Mouse (Mus musculus) hindbrain, embryonic 16.5 days (tissue): ENCODE results near the gene Emilin3. TPM values are rescaled to one million over a fixed set of nuclear protein-coding genes. Genes with fewer than 3 reads are reported as not detected.
A peak's percentile ranks its signal among the peaks of the same experiment; 100 is the strongest.

Experiments
- ATAC-seq: fragments of 200-750 bp; cut with Nextera tagmentation; 2 replicates; pipeline ENCODE4 v1.8.0; 2017; ENCODE audit warnings: moderate TSS enrichment, moderate library complexity
- H3K27ac ChIP-seq: fragments of 300-500 bp; sonication (generic); 2 replicates; pipeline ENCODE4 v1.5.1; 2014; ENCODE audit warnings: low read depth, mild to moderate bottlenecking, control low read depth, low read length, moderate library complexity
- H3K27me3 ChIP-seq: fragments of 300-500 bp; sonication (generic); replicated peaks from 2 replicates; pipeline ENCODE4 v1.6.1; 2014; ENCODE audit warnings: low read length; ENCODE audit not compliant: control insufficient read depth, insufficient read depth
- H3K36me3 ChIP-seq: fragments of 300-500 bp; sonication (generic); 2 replicates; pipeline ENCODE4 v1.6.1; 2014; ENCODE audit warnings: mild to moderate bottlenecking, low read length, moderate library complexity, mixed read lengths; ENCODE audit not compliant: control insufficient read depth, insufficient read depth
- H3K4me1 ChIP-seq: fragments of 300-500 bp; sonication (generic); 2 replicates; pipeline ENCODE4 v1.6.1; 2014; ENCODE audit warnings: low read depth, low read length; ENCODE audit not compliant: control insufficient read depth, insufficient read depth
- H3K4me2 ChIP-seq: fragments of 300-500 bp; sonication (generic); 2 replicates; pipeline ENCODE4 v1.6.1; 2014; ENCODE audit warnings: mild to moderate bottlenecking, low read length, control low read depth, moderate library complexity
- H3K4me3 ChIP-seq: fragments of 300-500 bp; sonication (generic); 2 replicates; pipeline ENCODE4 v1.5.1; 2014; ENCODE audit warnings: mild to moderate bottlenecking, low read length, control low read depth, moderate library complexity
- H3K9ac ChIP-seq: fragments of 300-500 bp; sonication (generic); 2 replicates; pipeline ENCODE4 v1.6.1; 2014; ENCODE audit warnings: low read depth, mild to moderate bottlenecking, control low read depth, low read length, moderate library complexity
- H3K9me3 ChIP-seq: fragments of 300-500 bp; sonication (generic); 2 replicates; pipeline ENCODE4 v1.6.1; 2014; ENCODE audit warnings: mild to moderate bottlenecking, low read length, moderate library complexity; ENCODE audit not compliant: control insufficient read depth
- WGBS: fragments of 180-500 bp; shearing (Covaris S2); extraction: QIAGEN DNeasy Blood & Tissue Kit; methylation state at CpG from one replicate; pipeline ENCODE4 v1.1.7; 2014; 5-methylcytosine and 5-hydroxymethylcytosine counted together
- polyA plus RNA-seq: library from polyadenylated mRNA; unstranded; fragments of >200 nt; fragmentation: Nextera tagmentation; extraction: Ambion mirVana; gene quantifications from 2 replicates; pipeline ENCODE4 v1.2.1, GENCODE M21; 2015

The Emilin3 gene
- polyA plus RNA-seq, 1 experiment from 2014 or later, result 0.70 TPM

DNA sequence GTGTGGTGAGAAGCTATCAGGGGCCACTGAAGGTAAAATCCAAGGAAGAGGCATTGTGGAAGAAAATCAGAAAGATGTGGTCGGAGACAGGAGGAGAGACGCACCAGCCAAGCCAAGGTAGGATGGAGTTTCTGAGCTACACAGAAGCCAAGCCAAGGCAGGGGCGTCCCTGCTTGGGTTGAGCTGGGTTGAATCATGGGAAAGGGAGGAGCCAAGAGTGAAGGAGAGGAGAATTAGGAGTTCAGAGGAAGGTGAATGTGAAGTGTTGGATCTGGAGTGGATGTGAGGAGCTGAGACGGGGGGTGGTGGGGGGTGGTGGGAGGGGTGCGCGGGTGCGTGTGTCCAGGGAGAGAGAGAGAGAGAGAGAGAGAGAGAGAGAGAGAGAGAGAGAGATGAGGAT, 9.2 kb upstream of the Emilin3 start:
- H3K36me3 ChIP-seq, result no peaks in the 10 kb centered on the region
- H3K4me3 ChIP-seq, result no peak overlapping the region
- 77% methylated on average over 7 of the region's 7 CpGs for WGBS
- no peak overlapping the region for H3K4me2 ChIP-seq
- no peaks in the 10 kb centered on the region for H3K27me3 ChIP-seq
- no peak overlapping the region for H3K9ac ChIP-seq
- ATAC-seq, result no peak
- H3K9me3 ChIP-seq, result no peaks in the 10 kb centered on the region
- H3K4me1 ChIP-seq, result no peaks in the 10 kb centered on the region
- H3K27ac ChIP-seq, result no peak overlapping the region

GRCm38 (mm10) chr2:160918930-160919215, 6.7 kb upstream of the Emilin3 start:
- no peak for ATAC-seq
- H3K36me3 ChIP-seq, result no peaks in the 10 kb centered on the region
- H3K27ac ChIP-seq, result no peak overlapping the region
- no peak overlapping the region for H3K4me3 ChIP-seq
- WGBS, result 82% methylated on average over 2 of the region's 2 CpGs
- H3K4me1 ChIP-seq, result no peaks in the 10 kb centered on the region
- no peaks in the 10 kb centered on the region for H3K27me3 ChIP-seq
- no peak overlapping the region for H3K9ac ChIP-seq
- H3K9me3 ChIP-seq, result no peaks in the 10 kb centered on the region
- H3K4me2 ChIP-seq, result no peak overlapping the region

DNA sequence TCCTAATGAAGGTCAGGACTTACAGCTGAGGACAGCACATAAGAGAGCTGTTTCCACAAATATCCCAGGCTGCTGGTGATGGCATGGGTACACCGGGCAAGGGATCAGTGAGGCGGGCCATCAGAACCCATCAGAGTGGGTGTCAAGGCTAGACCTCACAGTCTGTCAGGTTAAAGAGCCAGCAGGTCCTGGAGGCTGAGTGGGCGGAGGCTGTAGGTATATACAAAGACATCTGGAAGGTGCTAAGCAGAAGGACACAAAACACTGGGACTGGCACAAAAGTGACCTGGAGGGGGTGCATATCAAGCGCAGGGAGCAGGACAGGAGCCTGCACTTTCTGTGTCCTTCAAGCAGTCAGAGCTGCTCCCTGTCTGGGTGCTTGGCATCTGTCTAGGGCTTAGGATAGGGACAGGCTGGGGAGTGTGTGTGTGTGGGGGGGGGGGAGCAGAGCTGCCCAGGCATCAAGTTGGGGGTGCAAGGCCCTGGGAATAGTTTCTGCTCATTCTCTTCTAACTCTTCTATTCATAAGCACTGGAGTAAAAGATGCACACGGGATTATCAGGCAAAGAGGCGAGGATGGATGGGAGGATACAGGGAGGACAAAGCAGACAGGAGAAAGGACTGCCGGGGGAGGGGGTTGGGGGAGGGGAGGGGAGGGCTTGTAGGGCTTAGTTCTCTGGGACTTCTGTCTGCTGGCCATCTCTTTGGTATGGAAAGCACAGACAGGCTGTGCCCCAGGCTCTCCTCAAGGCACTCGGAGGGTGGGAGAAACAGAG, 6.2 kb upstream of the Emilin3 start:
- H3K9ac ChIP-seq, result no peak overlapping the region
- no peaks in the 10 kb centered on the region for H3K9me3 ChIP-seq
- 0 out of 2 replicates have a peak, but pooled peaks cover under 1% of the 10 kb centered on the region for H3K27me3 ChIP-seq
- H3K36me3 ChIP-seq, result no peaks in the 10 kb centered on the region
- H3K4me2 ChIP-seq, result no peak overlapping the region
- H3K27ac ChIP-seq, result no peak overlapping the region
- no peak overlapping the region for H3K4me3 ChIP-seq
- H3K4me1 ChIP-seq, result no peaks in the 10 kb centered on the region
- no peak for ATAC-seq
- WGBS, result 51% methylated on average over 8 of the region's 8 CpGs

- H3K27ac ChIP-seq, result no peak overlapping the region
- H3K4me2 ChIP-seq, result no peak overlapping the region
- H3K9ac ChIP-seq, result no peak overlapping the region
- H3K4me3 ChIP-seq, result no peak overlapping the region
- 93% methylated on average over 3 of the region's 3 CpGs for WGBS
- no peaks in the 10 kb centered on the region for H3K9me3 ChIP-seq
- no peak for ATAC-seq
- H3K27me3 ChIP-seq, result peaks cover 9% of the 10 kb centered on the region
- H3K4me1 ChIP-seq, result peaks cover under 1% of the 10 kb centered on the region; the same call in 1 of the 2 replicates
- no peaks in the 10 kb centered on the region for H3K36me3 ChIP-seq
Observed at GRCm38 (mm10) chr2:160917313-160917712, 5.2 kb upstream of the Emilin3 start.

- no peak overlapping the region for H3K27ac ChIP-seq
- H3K4me1 ChIP-seq, result peaks cover 7% of the 10 kb centered on the region
- no peak overlapping the region for H3K4me2 ChIP-seq
- no peak for ATAC-seq
- no peaks in the 10 kb centered on the region for H3K9me3 ChIP-seq
- no peak overlapping the region for H3K9ac ChIP-seq
- H3K27me3 ChIP-seq, result peaks cover 11% of the 10 kb centered on the region
- no peaks in the 10 kb centered on the region for H3K36me3 ChIP-seq
- H3K4me3 ChIP-seq, result no peak overlapping the region
- WGBS, result 51% methylated on average over 8 of the region's 8 CpGs
Observed at GRCm38 (mm10) chr2:160916714-160917113, 4.6 kb upstream of the Emilin3 start.

- no peak overlapping the region for H3K9ac ChIP-seq
- no peak overlapping the region for H3K4me2 ChIP-seq
- H3K27ac ChIP-seq, result no peak overlapping the region
- no peak for ATAC-seq
- H3K4me3 ChIP-seq, result no peak overlapping the region
- no peaks in the 10 kb centered on the region for H3K36me3 ChIP-seq
- peaks cover 12% of the 10 kb centered on the region for H3K27me3 ChIP-seq
- WGBS, result 74% methylated on average over 13 of the region's 13 CpGs
- peaks cover 12% of the 10 kb centered on the region for H3K4me1 ChIP-seq
- H3K9me3 ChIP-seq, result no peaks in the 10 kb centered on the region
Observed at GRCm38 (mm10) chr2:160915821-160916610, 3.9 kb upstream of the Emilin3 start.

DNA sequence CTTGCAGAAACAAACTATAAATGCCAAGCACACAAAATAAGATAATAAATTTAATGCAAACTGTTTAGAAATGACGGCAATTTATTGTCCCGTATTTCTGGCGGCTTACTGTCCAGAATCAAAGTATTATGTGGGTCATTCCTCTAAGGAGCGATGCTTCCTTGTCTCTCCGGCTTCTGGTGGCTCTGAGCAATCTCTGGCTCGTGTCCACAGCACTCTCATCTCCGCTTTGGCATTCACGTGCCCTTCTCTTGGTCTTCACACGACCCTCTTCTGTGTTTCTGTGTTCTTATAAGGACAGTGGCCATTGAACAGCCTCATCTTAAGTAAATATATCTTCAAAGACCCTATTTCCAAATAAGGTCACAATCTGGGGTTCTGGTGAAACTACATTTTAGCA, 2.5 kb upstream of the Emilin3 start:
- Histone ChIP-seq H3K9me3 (no peaks in the 10 kb centered on the region), H3K4me2 (no peak overlapping the region), H3K4me3 (no peak overlapping the region), H3K36me3 (no peaks in the 10 kb centered on the region), H3K4me1 (peaks cover 12% of the 10 kb centered on the region), H3K27me3 (peaks cover 22% of the 10 kb centered on the region), H3K27ac (no peak overlapping the region), H3K9ac (no peak overlapping the region)
- WGBS, result 79% methylated on average over 9 of the region's 9 CpGs
- ATAC-seq, result no peak

- H3K36me3 ChIP-seq, result no peaks in the 10 kb centered on the region
- H3K4me2 ChIP-seq, result peak overlapping the region; percentile 84
- ATAC-seq, result peak; percentile 21; the same call in 1 of the 2 replicates
- peak overlapping the region; percentile 61 for H3K9ac ChIP-seq
- peaks cover 28% of the 10 kb centered on the region for H3K27me3 ChIP-seq
- peaks cover 12% of the 10 kb centered on the region for H3K4me1 ChIP-seq
- H3K4me3 ChIP-seq, result peak overlapping the region; percentile 48
- no peaks in the 10 kb centered on the region for H3K9me3 ChIP-seq
- WGBS, result under 1% methylated on average over 44 of the region's 64 CpGs
- no peak overlapping the region for H3K27ac ChIP-seq
Observed at GRCm38 (mm10) chr2:160911558-160912201, 448 bp downstream of the Emilin3 start.

DNA sequence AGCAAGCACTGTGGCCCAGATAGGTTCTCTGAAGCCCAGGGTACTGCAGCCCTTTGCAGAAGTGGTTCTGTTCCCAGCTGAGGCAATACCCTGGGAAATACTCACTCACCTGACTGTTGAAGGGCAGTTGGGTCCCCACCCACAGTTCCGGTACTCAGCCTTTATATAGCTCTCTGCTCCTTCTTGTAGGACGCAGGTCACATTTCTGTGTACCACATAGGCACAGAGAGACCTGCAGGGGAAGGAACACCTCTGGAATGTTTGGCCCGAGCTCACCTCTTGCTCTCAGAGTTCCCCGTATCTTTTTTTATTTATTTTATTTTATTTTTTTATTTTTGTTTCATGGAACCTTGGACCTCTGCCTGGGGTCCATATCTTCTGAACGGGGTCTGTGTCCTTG, 1.5 kb downstream of the Emilin3 start:
- H3K4me1 ChIP-seq, result peaks cover 12% of the 10 kb centered on the region
- WGBS, result 92% methylated on average over 5 of the region's 5 CpGs
- H3K9me3 ChIP-seq, result no peaks in the 10 kb centered on the region
- no peak overlapping the region for H3K4me3 ChIP-seq
- H3K9ac ChIP-seq, result no peak overlapping the region
- no peaks in the 10 kb centered on the region for H3K36me3 ChIP-seq
- peaks cover 28% of the 10 kb centered on the region for H3K27me3 ChIP-seq
- no peak for ATAC-seq
- H3K27ac ChIP-seq, result no peak overlapping the region
- no peak overlapping the region for H3K4me2 ChIP-seq
